Mouse (Mus musculus) frontal cortex, postnatal 10 days (tissue): Measurements from ENCODE around the gene Gm3095.
"Not testable (repeated sequence)": the region's sequence is repeated elsewhere in the genome, so short reads cannot be mapped to it uniquely, and the experiment has no call there.

Source experiments
- DNase-seq, 2 experiments: peaks; one replicate each; pipeline ENCODE4 v3.0.0; 2022; ENCODE audit warnings: low spot score in 2 of 2, mixed read lengths in 1 of 2

Gene Gm3095

DNA sequence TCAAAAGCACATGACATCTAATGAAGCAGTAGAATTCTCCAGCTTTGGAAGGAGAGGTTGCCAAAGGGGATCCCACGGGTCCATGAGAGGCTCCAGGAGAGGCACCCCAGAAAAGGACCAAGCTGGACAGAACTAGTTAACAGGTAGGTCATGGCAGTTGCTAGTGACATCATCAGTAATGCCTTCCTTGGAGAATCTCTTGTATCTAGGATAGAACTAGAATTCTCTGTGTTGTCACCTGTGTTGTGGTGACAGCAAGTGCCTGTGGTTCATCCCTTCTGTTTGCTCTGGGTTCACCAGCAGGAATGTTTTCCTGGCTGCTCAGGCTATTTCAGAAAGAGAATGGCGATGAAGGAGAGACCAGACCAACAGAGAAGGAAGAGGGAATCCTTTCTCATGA lies at the start of gene Gm3095:
Gene Gm3095 (plus strand): TSS at position 301 of the 400 bp plus-strand sequence.
- not testable (repeated sequence) for DNase-seq

- not testable (repeated sequence) for DNase-seq
Measured at GRCm38 (mm10) chr14:3931456-3931855, 31.9 kb upstream of the Gm3095 start, which contains the start of gene Gm3029. TSS of gene Gm3029 (plus strand) at chr14:3931756.

DNA sequence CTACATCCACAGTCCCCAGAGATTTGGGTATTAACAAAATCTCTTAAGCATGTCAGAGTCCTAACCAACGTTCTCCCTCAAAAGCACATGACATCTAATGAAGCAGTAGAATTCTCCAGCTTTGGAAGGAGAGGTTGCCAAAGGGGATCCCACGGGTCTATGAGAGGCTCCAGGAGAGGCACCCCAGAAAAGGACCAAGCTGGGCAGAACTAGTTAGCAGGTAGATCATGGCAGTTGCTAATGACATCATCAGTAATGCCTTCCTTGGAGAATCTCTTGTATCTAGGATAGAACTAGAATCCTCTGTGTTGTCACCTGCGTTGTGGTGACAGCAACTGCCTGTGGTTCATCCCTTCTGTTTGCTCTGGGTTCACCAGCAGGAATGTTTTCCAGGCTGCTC lies 34.7 kb downstream of the Gm3095 start, which contains the start of gene Gm3099:
Gene Gm3099 (plus strand): TSS at position 301 of the 400 bp plus-strand sequence.
- DNase-seq = not testable (repeated sequence)
